Mouse (Mus musculus) G1E (cell line): ENCODE results near the gene Rnf114. TPM values are rescaled to one million over a fixed set of nuclear protein-coding genes. Genes with fewer than 3 reads are reported as not detected.

Experiments used
- ATAC-seq: 2 replicates; pipeline ENCODE4 v1.8.0; 2016; ENCODE audit warnings: mild to moderate bottlenecking; ENCODE audit not compliant: insufficient number of reproducible peaks, poor library complexity, low FRiP score, severe bottlenecking; ENCODE audit errors: extremely low read depth
- DNase-seq: peaks from one replicate; pipeline ENCODE4 v3.0.0; 2012; ENCODE audit warnings: low spot score
- H3K27me3 ChIP-seq: 2 replicates; pipeline ENCODE4 v1.6.1; 2012; ENCODE audit warnings: mild to moderate bottlenecking, low read length, inconsistent platforms; ENCODE audit not compliant: insufficient read depth
- H3K36me3 ChIP-seq: replicated peaks from 2 replicates; pipeline ENCODE3; 2012; ENCODE audit warnings: mild to moderate bottlenecking, inconsistent platforms
- H3K4me1 ChIP-seq: 2 replicates; pipeline ENCODE4 v1.6.1; 2012; ENCODE audit warnings: low read depth, low read length, inconsistent platforms, mixed read lengths; ENCODE audit not compliant: insufficient read depth
- H3K4me3 ChIP-seq: 2 replicates; pipeline ENCODE4 v1.5.1; 2012; ENCODE audit warnings: low read depth, mild to moderate bottlenecking, inconsistent platforms, low read length, moderate library complexity, mixed read lengths
- H3K9me3 ChIP-seq: replicated peaks from 2 replicates; pipeline ENCODE4 v1.6.1; 2012; ENCODE audit warnings: inconsistent platforms
- CTCF ChIP-seq: IDR thresholded peaks from 2 replicates; pipeline ENCODE4 v1.5.1; 2012; ENCODE audit warnings: low read depth, low read length, inconsistent platforms, mixed read lengths
- GATA1 ChIP-seq: IDR thresholded peaks from 2 replicates; pipeline ENCODE4 v1.6.1; 2012; ENCODE audit warnings: borderline replicate concordance, low read length, inconsistent platforms, mixed read lengths
- GATA2 ChIP-seq: IDR thresholded peaks from 2 replicates; pipeline ENCODE4 v1.6.1; 2012; ENCODE audit warnings: low read depth, low read length, inconsistent platforms, borderline replicate concordance
- POLR2AphosphoS5 ChIP-seq: IDR thresholded peaks from 2 replicates; pipeline ENCODE4 v1.6.1; 2012; ENCODE audit warnings: low read depth, low read length, inconsistent platforms; ENCODE audit not compliant: insufficient replicate concordance
- TAL1 ChIP-seq: conservative IDR thresholded peaks from 2 replicates; pipeline ENCODE4 v1.6.1; 2012; ENCODE audit warnings: low read depth, low read length, inconsistent platforms, mixed read lengths
- polyA plus RNA-seq: library from polyadenylated mRNA; stranded (reverse); fragments of >175 nt; gene quantifications from 2 replicates; pipeline ENCODE4 v1.2.3, GENCODE M21; 2012
- total RNA-seq, 2 experiments: library from RNA; stranded (forward) in 1 of 2; stranded (reverse) in 1 of 2; fragments of 200-1000 nt in 1 of 2; fragments of >200 nt in 1 of 2; fragmentation: Nextera tagmentation in 1 of 2; gene quantifications; 2 replicates each; pipeline ENCODE4 v1.2.3; 2014 to 2017

Rnf114 gene
- total and polyA plus RNA-seq, 3 experiments: 18.4 to 41.5 (median 32.1) TPM

DNA sequence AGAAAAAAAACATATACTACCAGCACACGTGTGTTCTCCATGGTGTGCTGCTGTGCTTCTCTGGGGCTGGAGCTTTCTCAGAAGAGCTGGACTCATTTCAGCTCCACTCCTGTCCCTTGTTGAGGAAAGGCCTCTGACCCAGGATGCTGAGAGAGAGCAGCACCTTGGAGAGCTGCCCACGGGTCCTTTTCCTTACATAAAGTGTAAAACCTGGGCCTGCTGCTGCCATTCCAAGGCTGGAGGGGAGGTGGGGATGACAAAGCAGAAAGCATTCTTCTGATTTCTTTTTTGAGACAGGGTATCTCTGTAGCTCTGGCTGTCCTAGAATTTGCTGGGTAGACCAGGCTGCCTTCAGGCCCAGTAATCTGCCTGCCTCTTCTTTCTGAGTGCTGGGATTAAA, 14.3 kb upstream of the Rnf114 start:
- DNase-seq: no peak
- TF ChIP-seq GATA1: no peak
- TF ChIP-seq GATA2: no peak
- no peak for TF ChIP-seq POLR2AphosphoS5
- no peak for TF ChIP-seq TAL1

DNA sequence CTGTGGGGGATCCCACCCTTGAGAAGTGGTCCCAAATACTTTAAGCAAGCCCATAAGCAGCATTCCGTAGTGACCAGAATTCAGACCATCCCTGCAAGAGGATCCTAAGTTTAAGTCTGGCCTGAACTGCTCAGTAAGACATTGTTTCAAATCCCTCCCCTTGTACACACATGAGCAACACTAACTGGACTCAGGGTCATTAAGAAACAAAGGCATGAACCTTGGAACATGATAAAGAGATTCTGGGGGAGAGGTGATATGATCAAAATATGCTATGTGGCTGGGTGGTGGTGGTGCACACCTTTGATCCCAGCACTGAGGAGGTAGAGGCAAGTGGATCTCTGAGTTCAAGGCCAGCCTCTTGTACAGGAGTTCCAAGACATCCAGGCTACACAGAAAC, 12.9 kb upstream of the Rnf114 start:
- H3K27me3 ChIP-seq: no peaks in the 10 kb centered on the region
- peaks cover 87% of the 10 kb centered on the region for H3K36me3 ChIP-seq
- no peak for TF ChIP-seq POLR2AphosphoS5
- TF ChIP-seq GATA2: no peak
- TF ChIP-seq TAL1: no peak
- TF ChIP-seq GATA1: no peak
- TF ChIP-seq CTCF: no peak
- no peak for ATAC-seq
- H3K9me3 ChIP-seq: no peaks in the 10 kb centered on the region
- H3K4me1 ChIP-seq: peaks cover 12% of the 10 kb centered on the region
- DNase-seq: no peak
- H3K4me3 ChIP-seq: no peak overlapping the region

More for the DNA sequence above, 14.3 kb upstream of the Rnf114 start:
- H3K36me3 ChIP-seq: peaks cover 87% of the 10 kb centered on the region
- no peak for ATAC-seq
- H3K4me1 ChIP-seq: peaks cover 9% of the 10 kb centered on the region
- no peaks in the 10 kb centered on the region for H3K27me3 ChIP-seq
- no peak overlapping the region for H3K4me3 ChIP-seq
- no peaks in the 10 kb centered on the region for H3K9me3 ChIP-seq

GRCm38 (mm10) chr2:167482681-167483080, 9.8 kb upstream of the Rnf114 start:
- Histone ChIP-seq H3K9me3 (no peaks in the 10 kb centered on the region), H3K4me3 (no peak overlapping the region), H3K36me3 (peaks cover 87% of the 10 kb centered on the region), H3K27me3 (no peaks in the 10 kb centered on the region), H3K4me1 (peaks cover 24% of the 10 kb centered on the region)
- DNase-seq: no peak
- no peak for TF ChIP-seq GATA2
- TF ChIP-seq POLR2AphosphoS5: no peak
- TF ChIP-seq GATA1: no peak
- no peak for TF ChIP-seq CTCF
- ATAC-seq: no peak

- Histone ChIP-seq H3K9me3 (no peaks in the 10 kb centered on the region), H3K4me3 (no peak overlapping the region), H3K4me1 (peaks cover 26% of the 10 kb centered on the region), H3K27me3 (no peaks in the 10 kb centered on the region), H3K36me3 (peaks cover 90% of the 10 kb centered on the region)
- DNase-seq: no peak
- TF ChIP-seq GATA1 (no peak), POLR2AphosphoS5 (no peak), CTCF (no peak), GATA2 (no peak), TAL1 (no peak)
- no peak for ATAC-seq
Observed at GRCm38 (mm10) chr2:167483081-167483826, 9.2 kb upstream of the Rnf114 start.

DNA sequence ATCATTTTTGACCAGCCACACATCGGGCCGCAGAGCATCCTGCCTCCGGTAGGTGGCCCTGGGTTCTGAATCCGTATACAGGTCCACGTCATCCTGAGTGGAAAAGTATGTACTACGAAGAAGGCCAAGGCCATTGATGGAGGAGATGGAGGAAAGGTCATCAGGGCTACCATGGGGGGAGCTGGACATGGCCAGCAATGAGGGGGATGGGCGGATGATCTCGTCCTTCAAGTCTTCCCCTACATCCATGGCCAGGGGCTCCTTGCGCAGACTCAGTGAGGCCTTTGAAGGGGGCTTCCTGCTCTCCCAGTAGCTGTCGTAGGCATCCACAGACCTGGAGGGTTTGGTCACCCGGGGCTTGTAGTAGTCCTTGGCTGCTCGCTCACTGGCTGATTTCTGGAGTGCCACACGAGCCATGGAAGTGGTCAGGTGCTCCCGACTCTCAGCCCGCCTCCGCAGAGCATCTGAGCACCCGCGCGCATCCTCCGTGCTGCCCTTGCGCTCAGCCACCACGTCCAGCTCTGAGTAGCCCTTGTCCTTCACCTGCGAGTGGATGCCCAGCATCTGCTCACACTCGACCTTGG, 8.5 kb upstream of the Rnf114 start:
- no peak for ATAC-seq
- DNase-seq: no peak
- no peaks in the 10 kb centered on the region for H3K9me3 ChIP-seq
- H3K4me1 ChIP-seq: peaks cover 29% of the 10 kb centered on the region
- TF ChIP-seq TAL1: no peak
- TF ChIP-seq GATA2: no peak
- TF ChIP-seq GATA1: no peak
- TF ChIP-seq POLR2AphosphoS5: no peak
- no peak for TF ChIP-seq CTCF
- H3K4me3 ChIP-seq: no peak overlapping the region
- peaks cover 92% of the 10 kb centered on the region for H3K36me3 ChIP-seq
- no peaks in the 10 kb centered on the region for H3K27me3 ChIP-seq

- no peak for TF ChIP-seq POLR2AphosphoS5
- no peak for TF ChIP-seq TAL1
- TF ChIP-seq GATA1: no peak
- TF ChIP-seq GATA2: no peak
- DNase-seq (no peak), ATAC-seq (no peak)
- Histone ChIP-seq H3K27me3 (no peaks in the 10 kb centered on the region), H3K4me3 (no peak overlapping the region), H3K36me3 (peaks cover 90% of the 10 kb centered on the region), H3K4me1 (peaks cover 29% of the 10 kb centered on the region), H3K9me3 (no peaks in the 10 kb centered on the region)
Observed at GRCm38 (mm10) chr2:167484932-167485331, 7.5 kb upstream of the Rnf114 start.
